Mouse (Mus musculus): ENCODE measurements around the gene Cd72.
A peak's percentile ranks its signal among the peaks of the same experiment; 100 is the strongest.
"Not testable (repeated sequence)": the region's sequence is repeated elsewhere in the genome, so short reads cannot be mapped to it uniquely, and the experiment has no call there.

Gene Cd72

DNA sequence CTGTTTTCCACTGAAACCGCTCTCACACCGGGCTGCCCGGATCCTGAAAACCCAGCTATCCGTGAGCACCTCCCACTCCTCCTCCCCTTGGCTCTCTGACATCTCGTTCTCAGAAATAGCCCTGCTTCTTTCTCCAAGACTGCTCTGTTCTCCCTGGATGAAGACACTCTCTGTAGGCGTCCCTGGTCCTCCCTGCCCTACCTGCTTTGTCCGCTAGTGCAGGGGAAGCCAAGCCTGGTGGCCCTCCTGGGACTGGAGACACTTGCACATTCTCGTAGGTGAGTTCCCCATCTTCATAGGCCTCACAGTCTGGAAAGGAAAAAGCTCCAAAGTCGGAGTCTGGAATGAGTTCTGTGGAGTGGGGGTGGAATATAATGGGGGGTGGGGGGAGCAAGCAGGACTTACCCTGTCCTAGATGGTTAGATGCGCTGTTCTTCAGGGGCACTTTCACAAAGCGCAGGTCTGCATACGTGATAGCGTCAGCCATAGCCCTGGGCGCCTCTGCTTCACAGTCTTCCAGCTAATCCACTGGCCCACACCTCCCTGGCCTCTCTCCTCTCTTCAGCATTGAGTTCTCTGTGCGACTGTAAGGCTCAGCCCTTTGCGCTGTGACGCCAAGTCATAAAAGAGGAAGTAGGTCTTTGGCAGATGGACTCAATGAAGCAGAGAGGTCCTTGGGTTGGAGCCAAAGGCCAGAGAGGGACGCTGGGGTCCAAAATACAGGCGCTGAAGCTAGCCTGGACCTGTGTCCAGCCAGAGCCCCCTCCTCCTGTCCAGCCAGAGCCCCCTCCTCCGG lies at the start of gene Cd72:
Gene Cd72, minus strand, starts transcription at position 588 of the 796 bp plus-strand sequence.
- DNase-seq (ENCODE audit: extremely low read depth, low read depth) = no peak

- DNase-seq (ENCODE audit: extremely low read depth, low read depth) = no peak
These were observed 49.1 kb upstream of the Cd72 start for GRCm38 (mm10) chr4:43503506-43503905.

GRCm38 (mm10) chr4:43503041-43503440 lies 48.6 kb upstream of the Cd72 start:
- DNase-seq (ENCODE audit: extremely low read depth, low read depth) = no peak

GRCm38 (mm10) chr4:43499407-43500333 lies 45.2 kb upstream of the Cd72 start, which contains the start of gene Arhgef39:
Arhgef39 (minus strand) TSS chr4:43499695.
- DNase-seq (ENCODE audit: extremely low read depth, low read depth) = no peak

DNA sequence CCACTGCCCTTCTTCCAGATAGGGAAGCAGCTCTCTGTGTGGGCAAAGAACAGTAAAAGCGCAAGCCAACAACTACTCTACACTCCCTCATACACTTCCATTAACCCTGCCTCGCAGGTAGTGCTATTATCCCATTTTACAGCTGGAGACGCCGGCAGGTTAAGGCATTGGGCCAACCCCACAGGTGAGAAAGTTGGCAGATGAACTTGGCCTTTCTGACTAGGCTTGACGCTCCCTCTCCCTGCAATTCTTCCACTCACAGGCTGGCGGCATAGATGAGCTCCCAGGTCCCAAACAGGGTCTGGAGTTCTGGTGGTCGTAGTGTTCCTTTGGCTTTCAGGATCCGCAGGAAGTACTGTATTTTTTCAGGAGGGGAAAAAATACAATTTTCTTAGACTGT lies 44.6 kb upstream of the Cd72 start:
- no peak for DNase-seq (ENCODE audit: extremely low read depth, low read depth)

- DNase-seq (ENCODE audit: extremely low read depth, low read depth) = no peak
These were observed 43.5 kb upstream of the Cd72 start for GRCm38 (mm10) chr4:43497946-43498345.

GRCm38 (mm10) chr4:43497405-43497804 lies 43.0 kb upstream of the Cd72 start:
- no peak for DNase-seq (ENCODE audit: extremely low read depth, low read depth)

GRCm38 (mm10) chr4:43496587-43496986 lies 42.2 kb upstream of the Cd72 start:
- no peak for DNase-seq (ENCODE audit: extremely low read depth, low read depth)

GRCm38 (mm10) chr4:43493846-43494240 lies 39.4 kb upstream of the Cd72 start:
- no peak for DNase-seq (ENCODE audit: extremely low read depth, low read depth)

GRCm38 (mm10) chr4:43493186-43493845 lies 38.9 kb upstream of the Cd72 start:
- peak; percentile 67 for DNase-seq (ENCODE audit: extremely low read depth, low read depth)

GRCm38 (mm10) chr4:43492821-43493185 lies 38.4 kb upstream of the Cd72 start, which contains the start of gene Ccdc107:
Ccdc107 (plus strand) TSS chr4:43492900.
- DNase-seq (ENCODE audit: extremely low read depth, low read depth) = peak; percentile 96

DNA sequence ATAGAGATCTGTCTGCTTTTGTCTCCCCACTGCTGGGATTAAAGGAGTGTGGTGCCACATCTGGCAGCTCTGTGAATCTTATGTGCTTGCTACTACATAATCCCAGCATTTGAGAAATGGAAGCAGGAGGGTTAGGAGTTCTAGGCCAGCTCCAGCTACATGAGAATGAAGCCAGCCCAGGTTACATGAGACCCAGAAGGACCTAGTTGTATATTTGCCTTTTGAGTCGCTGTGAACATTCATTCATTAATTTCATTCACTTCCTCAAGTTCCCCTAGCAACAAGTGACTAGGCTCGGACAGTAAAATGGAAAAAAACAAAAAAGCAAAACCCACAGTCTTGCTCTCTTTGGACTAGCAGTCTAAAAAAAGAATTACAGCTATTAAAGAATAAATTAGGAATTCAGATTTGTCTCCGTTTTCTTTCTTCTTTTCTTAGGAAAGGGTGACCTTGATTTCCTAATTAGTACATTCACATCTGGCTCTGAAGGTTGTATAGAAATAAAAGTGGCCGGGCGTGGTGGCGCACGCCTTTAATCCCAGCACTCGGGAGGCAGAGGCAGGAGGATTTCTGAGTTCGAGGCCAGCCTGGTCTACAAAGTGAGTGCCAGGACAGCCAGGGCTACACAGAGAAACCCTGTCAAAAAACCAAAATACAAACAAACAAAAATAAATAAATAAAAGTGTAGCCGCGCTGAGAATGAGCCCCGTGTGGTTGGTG lies 37.8 kb upstream of the Cd72 start:
- no peak for DNase-seq (ENCODE audit: extremely low read depth, low read depth)

DNA sequence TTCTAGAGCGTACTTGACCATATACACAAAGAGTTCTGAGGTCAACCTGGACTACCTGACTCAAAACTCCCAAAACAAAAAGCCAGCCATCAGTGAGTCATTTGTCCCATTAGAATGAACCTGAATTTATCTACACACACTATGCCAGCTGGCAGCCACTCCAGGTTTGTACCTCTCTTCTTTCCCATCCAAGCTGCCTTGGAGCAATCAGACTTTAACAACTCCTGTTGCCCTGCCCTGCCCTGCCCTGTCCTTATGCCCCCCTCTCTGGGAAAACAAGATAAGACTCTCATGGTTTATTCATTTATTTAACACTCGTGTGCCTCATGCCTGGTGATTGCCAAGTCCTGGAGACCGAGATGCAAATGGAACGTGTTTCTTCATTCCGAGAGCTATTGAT lies 36.4 kb upstream of the Cd72 start:
- no peak for DNase-seq (ENCODE audit: extremely low read depth, low read depth)

DNA sequence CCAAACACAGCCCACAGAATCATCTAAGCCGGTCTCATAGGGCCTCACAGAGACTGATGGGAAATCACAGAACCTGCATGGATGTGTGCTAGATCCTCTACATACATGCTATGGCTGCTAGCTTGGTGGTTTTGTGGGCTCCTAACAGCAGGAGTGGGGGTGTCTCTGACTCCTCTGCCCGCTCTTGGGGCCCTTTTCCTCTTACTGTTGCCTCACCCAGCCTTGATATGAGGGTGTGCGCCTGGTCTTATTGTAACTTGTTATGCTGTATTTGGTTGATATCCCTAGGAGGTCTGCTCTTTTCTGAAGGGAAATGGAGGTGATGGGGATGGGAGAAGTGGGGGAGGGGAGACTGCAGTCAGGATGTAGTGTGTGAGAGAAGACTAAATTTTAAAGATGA lies 35.2 kb upstream of the Cd72 start:
- DNase-seq (ENCODE audit: extremely low read depth, low read depth) = no peak

DNA sequence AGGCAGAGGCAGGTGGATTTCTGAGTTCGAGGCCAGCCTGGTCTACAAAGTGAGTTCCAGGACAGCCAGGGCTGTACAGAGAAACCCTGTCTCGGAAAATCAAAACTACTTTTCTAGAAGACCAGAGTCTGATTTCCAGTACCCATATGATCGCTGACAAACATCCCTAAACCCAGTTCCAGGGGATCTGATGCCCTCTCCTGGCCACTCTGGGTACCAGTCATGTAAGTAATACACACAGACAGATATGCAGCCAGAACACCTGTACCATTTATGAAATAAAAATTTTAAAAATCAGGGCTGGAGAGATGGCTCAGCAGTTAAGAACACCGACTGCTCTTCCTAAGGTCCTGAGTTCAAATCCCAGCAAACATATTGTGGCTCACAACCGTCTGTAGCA lies 31.2 kb upstream of the Cd72 start:
- DNase-seq (ENCODE audit: extremely low read depth, low read depth) = not testable (repeated sequence)

GRCm38 (mm10) chr4:43483535-43484091 lies 29.2 kb upstream of the Cd72 start, which contains the start of gene Sit1:
Sit1 (minus strand) TSS chr4:43483734.
- DNase-seq (ENCODE audit: extremely low read depth, low read depth) = no peak

- no peak for DNase-seq (ENCODE audit: extremely low read depth, low read depth)
These were observed 28.2 kb upstream of the Cd72 start for GRCm38 (mm10) chr4:43482591-43482990.

GRCm38 (mm10) chr4:43481894-43482456 lies 27.5 kb upstream of the Cd72 start:
- DNase-seq (ENCODE audit: extremely low read depth, low read depth) = no peak

DNA sequence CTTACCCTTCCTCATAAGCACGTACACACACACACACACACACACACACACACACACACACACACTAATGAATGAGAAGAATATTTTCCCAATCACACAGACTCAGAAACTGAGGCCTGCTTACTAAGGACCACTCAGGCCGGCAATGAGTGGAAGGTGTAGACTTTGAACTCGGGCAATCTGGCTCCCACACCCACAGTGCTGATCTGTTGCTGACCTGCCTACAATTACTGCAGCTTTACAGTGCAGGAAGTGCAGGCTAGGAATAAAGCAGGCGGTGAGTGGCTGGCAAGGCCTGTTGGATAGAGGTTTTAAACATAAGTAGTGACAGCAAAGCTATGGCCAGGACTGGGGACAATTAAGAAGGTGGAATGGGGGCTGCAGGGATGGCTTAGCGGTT lies 26.6 kb upstream of the Cd72 start:
- DNase-seq (ENCODE audit: extremely low read depth, low read depth) = no peak

Data from MEL-GATA-1-ER (cell line).